ENCODE assay signal across 8 mouse cellular contexts in genomic region chr7:141228279-141229067, GRCm38 (mm10). TPM values are rescaled to one million over a fixed set of nuclear protein-coding genes. Genes with fewer than 3 reads are reported as not detected.
DNase-seq lines count a peak whose midpoint lies in the region; ATAC-seq and TF ChIP-seq lines count a peak whose summit lies in the region.

Gene Phrf1 (plus strand): TSS chr7:141228784.

- peak within 1 kb of the TSS; percentile 98 for H3K9ac ChIP-seq in heart, embryonic 11.5 days (ENCODE audit: low read depth, low read length)
- peak within 1 kb of the TSS; percentile 92 for H3K9ac ChIP-seq in kidney, embryonic 16.5 days (replicated peaks; ENCODE audit: low read length)
- H3K9ac ChIP-seq in liver, adult 2 months (ENCODE audit: low read depth, low read length) = peak within 1 kb of the TSS; percentile 77

- H3K79me2 ChIP-seq in liver, adult 2 months (ENCODE audit: control insufficient read depth, insufficient read depth, low read length) = peaks cover 25% of the 10 kb centered on the region
- H3K79me2 ChIP-seq in myocyte (ENCODE audit: control insufficient read depth, insufficient read depth) = peaks cover 48% of the 10 kb centered on the region

- peak within 1 kb of the TSS; percentile 75 for H3ac ChIP-seq in myocyte (ENCODE audit: control insufficient read depth, insufficient read length)

- peak; percentile 60; the same call in 1 of the 2 replicates for TF ChIP-seq POLR2A in liver, adult 2 months (IDR thresholded peaks at IDR 0.05; ENCODE audit: extremely low read depth, insufficient read depth, low read length)
- TF ChIP-seq POLR2A in myocyte (IDR thresholded peaks at IDR 0.05; ENCODE audit: insufficient read length, low read depth) = peak; percentile 73

- peak within 1 kb of the TSS; percentile 76 for H3K4me2 ChIP-seq in heart, embryonic 11.5 days
- H3K4me2 ChIP-seq in kidney, embryonic 16.5 days (replicated peaks; ENCODE audit: low read depth, low read length) = peak within 1 kb of the TSS; percentile 96
- H3K4me2 ChIP-seq in myocyte (ENCODE audit: low read depth) = peak within 1 kb of the TSS; percentile 97

- DNase-seq in B cell, adult 2 months = peak; percentile 95
- DNase-seq in brain, adult 2 months (ENCODE audit: low read depth, low spot score) = peak; percentile 95
- peak; percentile 81 for DNase-seq in liver, adult 2 months (ENCODE audit: extremely low read depth, low read depth, low spot score)
- peak; percentile 94 for DNase-seq in splenic B cell, adult 2 months (ENCODE audit: low read depth, low spot score)

- peak; percentile 94 for ATAC-seq in erythroblast, adult 5-6 weeks (replicated peaks; ENCODE audit: low FRiP score, poor library complexity, severe bottlenecking)
- peak; percentile 87 for ATAC-seq in heart, embryonic 11.5 days (replicated peaks; ENCODE audit: insufficient number of reproducible peaks, low FRiP score, low TSS enrichment)
- ATAC-seq in kidney, embryonic 16.5 days (ENCODE audit: low FRiP score, low TSS enrichment) = peak; percentile 94

- no peaks in the 10 kb centered on the region for H3K9me3 ChIP-seq in heart, embryonic 11.5 days (replicated peaks; ENCODE audit: control insufficient read depth, low read length)
- H3K9me3 ChIP-seq in kidney, embryonic 16.5 days (ENCODE audit: low read length) = no peaks in the 10 kb centered on the region

- H3K36me3 ChIP-seq in heart, embryonic 11.5 days (ENCODE audit: control insufficient read depth, insufficient read depth, low read length) = peaks cover 19% of the 10 kb centered on the region
- peaks cover 10% of the 10 kb centered on the region for H3K36me3 ChIP-seq in kidney, embryonic 16.5 days (ENCODE audit: insufficient read depth, low read length)
- peaks cover 18% of the 10 kb centered on the region for H3K36me3 ChIP-seq in liver, adult 2 months (ENCODE audit: control insufficient read depth, insufficient read depth, low read length)
- H3K36me3 ChIP-seq in myocyte (ENCODE audit: control insufficient read depth, insufficient read depth) = peaks cover 18% of the 10 kb centered on the region
- peaks cover 4% of the 10 kb centered on the region for H3K36me3 ChIP-seq in splenic B cell, adult 2 months (ENCODE audit: control insufficient read depth, insufficient read depth, low read length, poor library complexity, severe bottlenecking)

- under 1% methylated on average over 73 of the region's 76 CpGs for WGBS in heart, embryonic 11.5 days (ENCODE audit: insufficient replicate concordance)
- under 1% methylated on average over 74 of the region's 76 CpGs for WGBS in kidney, embryonic 16.5 days
- WGBS in liver, adult 2 months = under 1% methylated on average over 76 of the region's 76 CpGs

- H3K4me1 ChIP-seq in heart, embryonic 11.5 days (ENCODE audit: control insufficient read depth, insufficient read depth, low read length) = peaks cover 13% of the 10 kb centered on the region
- H3K4me1 ChIP-seq in kidney, embryonic 16.5 days (ENCODE audit: insufficient read depth, low read length) = peaks cover 20% of the 10 kb centered on the region
- peaks cover 11% of the 10 kb centered on the region; the same call in 1 of the 2 replicates for H3K4me1 ChIP-seq in liver, adult 2 months (ENCODE audit: control insufficient read depth, insufficient read depth, low read length)

- no peaks in the 10 kb centered on the region for H3K27me3 ChIP-seq in heart, embryonic 11.5 days (ENCODE audit: control insufficient read depth, insufficient read depth, low read length)
- no peaks in the 10 kb centered on the region for H3K27me3 ChIP-seq in kidney, embryonic 16.5 days (ENCODE audit: insufficient read depth, low read length)
- H3K27me3 ChIP-seq in liver, adult 2 months (ENCODE audit: control insufficient read depth, insufficient read depth, low read length) = no peaks in the 10 kb centered on the region
- no peaks in the 10 kb centered on the region for H3K27me3 ChIP-seq in myocyte (ENCODE audit: control insufficient read depth, insufficient read depth, insufficient read length)
- H3K27me3 ChIP-seq in splenic B cell, adult 2 months (ENCODE audit: control insufficient read depth, insufficient read depth, low read length, poor library complexity, severe bottlenecking) = no peaks in the 10 kb centered on the region; the same call in 1 of the 2 replicates

- peak; percentile 91 for TF ChIP-seq CTCF in liver, adult 2 months (IDR thresholded peaks at IDR 0.05; ENCODE audit: low read depth, low read length)

- peak within 1 kb of the TSS; percentile 97 for H3K4me3 ChIP-seq in heart, embryonic 11.5 days (ENCODE audit: low read depth, low read length)
- peak within 1 kb of the TSS; percentile 99 for H3K4me3 ChIP-seq in kidney, embryonic 16.5 days (ENCODE audit: low read length)
- H3K4me3 ChIP-seq in liver, adult 2 months (ENCODE audit: insufficient read depth, low read depth, low read length) = peak within 1 kb of the TSS; percentile 90
- peak within 1 kb of the TSS; percentile 80 for H3K4me3 ChIP-seq in myocyte

- peak within 1 kb of the TSS; percentile 86 for H3K27ac ChIP-seq in heart, embryonic 11.5 days (ENCODE audit: low read depth, low read length)
- H3K27ac ChIP-seq in kidney, embryonic 16.5 days (ENCODE audit: low read length) = peak within 1 kb of the TSS; percentile 90
- peak within 1 kb of the TSS; percentile 76 for H3K27ac ChIP-seq in liver, adult 2 months (replicated peaks; ENCODE audit: insufficient read depth, low read depth, low read length)

TF ChIP-seq in myocyte, 11 proteins besides CTCF, POLR2A, EP300 and RAD21:
- no peak for TF ChIP-seq SRF (IDR thresholded peaks at IDR 0.05; ENCODE audit: control insufficient read depth, insufficient read length, low read depth)
- peak; percentile 70 for TF ChIP-seq POLR2AphosphoS2 (IDR thresholded peaks at IDR 0.05; ENCODE audit: insufficient read length, low read depth)
- peak; percentile 1 for TF ChIP-seq E2F4 (IDR thresholded peaks at IDR 0.05; ENCODE audit: insufficient read depth)
- no peak for TF ChIP-seq MAX (IDR thresholded peaks at IDR 0.05; ENCODE audit: low read depth)
- no peak for TF ChIP-seq MYOG (IDR thresholded peaks at IDR 0.05; ENCODE audit: control insufficient read depth in 1 of 3, insufficient read depth in 1 of 3, insufficient read length in 2 of 3, low read depth in 2 of 3)
- peak in 1 of 3 experiments; percentile 15 for TF ChIP-seq MYOD1 (IDR thresholded peaks at IDR 0.05; ENCODE audit: control insufficient read depth in 1 of 3, insufficient read length in 2 of 3, low read depth in 2 of 3)
- no peak for TF ChIP-seq USF1 (IDR thresholded peaks at IDR 0.05; ENCODE audit: low read depth)
- no peak for TF ChIP-seq CEBPB (IDR thresholded peaks at IDR 0.05; ENCODE audit: insufficient read depth, poor library complexity, severe bottlenecking)
- TF ChIP-seq TCF12 (IDR thresholded peaks at IDR 0.05; ENCODE audit: insufficient read depth, poor library complexity, severe bottlenecking) = no peak
- TF ChIP-seq REST (IDR thresholded peaks at IDR 0.05; ENCODE audit: insufficient read depth, insufficient read length) = no peak
- no peak for TF ChIP-seq TCF3 (IDR thresholded peaks at IDR 0.05; ENCODE audit: insufficient read length, low read depth)
TF ChIP-seq in myocyte: peak in this region for 3.

RNA-seq across cellular contexts. Expression of gene Phrf1, which starts in this region (rescaled TPM):
- 24.9 and 30.0 TPM in 2 replicates for total RNA-seq in erythroblast, adult 5-6 weeks (2015; ENCODE audit: low replicate concordance)
- total RNA-seq in erythroblast, adult 5-6 weeks (2017; ENCODE audit: low replicate concordance) = 25.5 and 32.8 TPM in 2 replicates
- polyA plus RNA-seq in heart, embryonic 11.5 days (2014; fragmentation: Nextera tagmentation; extraction: Ambion mirVana) = 50.2 and 51.1 TPM in 2 replicates
- 81.2 and 93.0 TPM in 2 replicates for polyA plus RNA-seq in kidney, embryonic 16.5 days (2015; fragmentation: Nextera tagmentation; extraction: Ambion mirVana)
- 8.1 and 12.6 TPM in 2 replicates for total RNA-seq in liver, adult 2 months (2014; rRNA removed)
- polyA plus RNA-seq in liver, adult 2 months (2012; rRNA removed) = 6.7 and 9.2 TPM in 2 replicates
- 44.5 TPM for polyA plus RNA-seq in myocyte (2012; fragmentation: generic; extraction: Trizol)

Comparison
In these comparisons a context has a peak if more than half of its experiments do, and no peak if none do; other contexts are left out.
1. Peak in every context shown above with its lines: DNase-seq, ATAC-seq, H3K4me3 ChIP-seq and H3K27ac ChIP-seq.